Mouse (Mus musculus): Measurements from ENCODE around the gene Znfx1. TPM values are rescaled to one million over a fixed set of nuclear protein-coding genes. Genes with fewer than 3 reads are reported as not detected.
A peak's percentile ranks its signal among the peaks of the same experiment; 100 is the strongest.
"Not testable (repeated sequence)": the region's sequence is repeated elsewhere in the genome, so short reads cannot be mapped to it uniquely, and the experiment has no call there.

The Znfx1 gene
- polyA plus RNA-seq, 1 experiment from 2014 or later: 10.2 TPM

- 92% methylated on average over 10 of the region's 10 CpGs for WGBS
- H3K4me3 ChIP-seq (ENCODE audit: low read depth, low read length): no peak overlapping the region
- H3K27ac ChIP-seq (replicated peaks; ENCODE audit: low read depth, low read length): no peak overlapping the region
- no peak for ATAC-seq (ENCODE audit: low read depth)
- H3K27me3 ChIP-seq (replicated peaks; ENCODE audit: control insufficient read depth, insufficient read depth, low read length): no peaks in the 10 kb centered on the region
- H3K9ac ChIP-seq (ENCODE audit: low read depth, low read length): no peak overlapping the region
- H3K36me3 ChIP-seq (ENCODE audit: control insufficient read depth, insufficient read depth, low read length): peaks cover 57% of the 10 kb centered on the region
- H3K4me1 ChIP-seq (ENCODE audit: control insufficient read depth, insufficient read depth, low read length): peaks cover 9% of the 10 kb centered on the region
- no peak for DNase-seq (ENCODE audit: low spot score)
- H3K9me3 ChIP-seq (ENCODE audit: control insufficient read depth, low read length): no peaks in the 10 kb centered on the region
- H3K4me2 ChIP-seq (ENCODE audit: low read depth, low read length): no peak overlapping the region
Observed at GRCm38 (mm10) chr2:167019396-167019795, 43.4 kb downstream of the Znfx1 start.

- Histone ChIP-seq H3K27me3 (replicated peaks; ENCODE audit: control insufficient read depth, insufficient read depth, low read length) (no peaks in the 10 kb centered on the region), H3K36me3 (ENCODE audit: control insufficient read depth, insufficient read depth, low read length) (peaks cover 25% of the 10 kb centered on the region), H3K4me1 (ENCODE audit: control insufficient read depth, insufficient read depth, low read length) (peaks cover 9% of the 10 kb centered on the region), H3K4me3 (ENCODE audit: low read depth, low read length) (peak overlapping the region; percentile 95), H3K9me3 (ENCODE audit: control insufficient read depth, low read length) (no peaks in the 10 kb centered on the region), H3K9ac (ENCODE audit: low read depth, low read length) (peak overlapping the region; percentile 85), H3K4me2 (ENCODE audit: low read depth, low read length) (peak overlapping the region; percentile 82), H3K27ac (replicated peaks; ENCODE audit: low read depth, low read length) (peak overlapping the region; percentile 85; the same call in 1 of the 2 replicates)
- DNase-seq (ENCODE audit: low spot score): peak; percentile 9
- peak; percentile 60 for ATAC-seq (ENCODE audit: low read depth)
- 0% methylated on average over 8 of the region's 21 CpGs for WGBS
Observed at GRCm38 (mm10) chr2:167015382-167015718, 47.5 kb downstream of the Znfx1 start.

GRCm38 (mm10) chr2:167014702-167015381, 48.0 kb downstream of the Znfx1 start, which contains the start of gene Ddx27:
TSS of gene Ddx27 (plus strand) at chr2:167015193.
- WGBS: 2% methylated on average over 33 of the region's 37 CpGs
- H3K36me3 ChIP-seq (ENCODE audit: control insufficient read depth, insufficient read depth, low read length): peaks cover 20% of the 10 kb centered on the region
- H3K4me2 ChIP-seq (ENCODE audit: low read depth, low read length): peak within 1 kb of the TSS; percentile 82
- H3K27ac ChIP-seq (replicated peaks; ENCODE audit: low read depth, low read length): peak within 1 kb of the TSS; percentile 85
- peaks cover 9% of the 10 kb centered on the region for H3K4me1 ChIP-seq (ENCODE audit: control insufficient read depth, insufficient read depth, low read length)
- peak within 1 kb of the TSS; percentile 95 for H3K4me3 ChIP-seq (ENCODE audit: low read depth, low read length)
- DNase-seq (ENCODE audit: low spot score) (peak; percentile 95), ATAC-seq (ENCODE audit: low read depth) (peak; percentile 90)
- no peaks in the 10 kb centered on the region for H3K27me3 ChIP-seq (replicated peaks; ENCODE audit: control insufficient read depth, insufficient read depth, low read length)
- no peaks in the 10 kb centered on the region for H3K9me3 ChIP-seq (ENCODE audit: control insufficient read depth, low read length)
- peak within 1 kb of the TSS; percentile 85 for H3K9ac ChIP-seq (ENCODE audit: low read depth, low read length)

- H3K4me3 ChIP-seq (ENCODE audit: low read depth, low read length): no peak overlapping the region
- no peaks in the 10 kb centered on the region for H3K27me3 ChIP-seq (replicated peaks; ENCODE audit: control insufficient read depth, insufficient read depth, low read length)
- H3K9me3 ChIP-seq (ENCODE audit: control insufficient read depth, low read length): no peaks in the 10 kb centered on the region
- no peak overlapping the region for H3K4me2 ChIP-seq (ENCODE audit: low read depth, low read length)
- DNase-seq (ENCODE audit: low spot score) (no peak), ATAC-seq (ENCODE audit: low read depth) (no peak)
- H3K4me1 ChIP-seq (ENCODE audit: control insufficient read depth, insufficient read depth, low read length): no peaks in the 10 kb centered on the region
- WGBS: 84% methylated on average over 3 of the region's 3 CpGs
- H3K9ac ChIP-seq (ENCODE audit: low read depth, low read length): no peak overlapping the region
- no peaks in the 10 kb centered on the region for H3K36me3 ChIP-seq (ENCODE audit: control insufficient read depth, insufficient read depth, low read length)
- H3K27ac ChIP-seq (replicated peaks; ENCODE audit: low read depth, low read length): no peak overlapping the region
Observed at GRCm38 (mm10) chr2:167010546-167010945, 52.3 kb downstream of the Znfx1 start.

GRCm38 (mm10) chr2:167009483-167009882, 53.3 kb downstream of the Znfx1 start:
- no peak overlapping the region for H3K27ac ChIP-seq (replicated peaks; ENCODE audit: low read depth, low read length)
- H3K4me3 ChIP-seq (ENCODE audit: low read depth, low read length): no peak overlapping the region
- H3K4me2 ChIP-seq (ENCODE audit: low read depth, low read length): no peak overlapping the region
- H3K27me3 ChIP-seq (replicated peaks; ENCODE audit: control insufficient read depth, insufficient read depth, low read length): no peaks in the 10 kb centered on the region
- no peaks in the 10 kb centered on the region for H3K4me1 ChIP-seq (ENCODE audit: control insufficient read depth, insufficient read depth, low read length)
- H3K9ac ChIP-seq (ENCODE audit: low read depth, low read length): no peak overlapping the region
- no peak for ATAC-seq (ENCODE audit: low read depth)
- DNase-seq (ENCODE audit: low spot score): no peak
- 68% methylated on average over 4 of the region's 4 CpGs for WGBS
- H3K9me3 ChIP-seq (ENCODE audit: control insufficient read depth, low read length): no peaks in the 10 kb centered on the region
- no peaks in the 10 kb centered on the region for H3K36me3 ChIP-seq (ENCODE audit: control insufficient read depth, insufficient read depth, low read length)

GRCm38 (mm10) chr2:167007565-167007964, 55.2 kb downstream of the Znfx1 start:
- H3K27me3 ChIP-seq (replicated peaks; ENCODE audit: control insufficient read depth, insufficient read depth, low read length); H3K4me2 ChIP-seq (ENCODE audit: low read depth, low read length); H3K4me1 ChIP-seq (ENCODE audit: control insufficient read depth, insufficient read depth, low read length); ATAC-seq (ENCODE audit: low read depth); H3K9me3 ChIP-seq (ENCODE audit: control insufficient read depth, low read length); H3K4me3 ChIP-seq (ENCODE audit: low read depth, low read length); H3K9ac ChIP-seq (ENCODE audit: low read depth, low read length); H3K36me3 ChIP-seq (ENCODE audit: control insufficient read depth, insufficient read depth, low read length); DNase-seq (ENCODE audit: low spot score); H3K27ac ChIP-seq (replicated peaks; ENCODE audit: low read depth, low read length): not testable (repeated sequence)
- 75% methylated on average over 4 of the region's 4 CpGs for WGBS

- no peak overlapping the region for H3K4me3 ChIP-seq (ENCODE audit: low read depth, low read length)
- no peak overlapping the region for H3K27ac ChIP-seq (replicated peaks; ENCODE audit: low read depth, low read length)
- no peaks in the 10 kb centered on the region for H3K9me3 ChIP-seq (ENCODE audit: control insufficient read depth, low read length)
- no peak overlapping the region for H3K4me2 ChIP-seq (ENCODE audit: low read depth, low read length)
- 73% methylated on average over 13 of the region's 13 CpGs for WGBS
- no peak for DNase-seq (ENCODE audit: low spot score)
- no peaks in the 10 kb centered on the region for H3K27me3 ChIP-seq (replicated peaks; ENCODE audit: control insufficient read depth, insufficient read depth, low read length)
- H3K36me3 ChIP-seq (ENCODE audit: control insufficient read depth, insufficient read depth, low read length): no peaks in the 10 kb centered on the region
- no peak for ATAC-seq (ENCODE audit: low read depth)
- no peak overlapping the region for H3K9ac ChIP-seq (ENCODE audit: low read depth, low read length)
- no peaks in the 10 kb centered on the region for H3K4me1 ChIP-seq (ENCODE audit: control insufficient read depth, insufficient read depth, low read length)
Observed at GRCm38 (mm10) chr2:167007001-167007491, 55.8 kb downstream of the Znfx1 start.

- no peaks in the 10 kb centered on the region for H3K36me3 ChIP-seq (ENCODE audit: control insufficient read depth, insufficient read depth, low read length)
- no peaks in the 10 kb centered on the region for H3K4me1 ChIP-seq (ENCODE audit: control insufficient read depth, insufficient read depth, low read length)
- H3K4me2 ChIP-seq (ENCODE audit: low read depth, low read length): no peak overlapping the region
- H3K27me3 ChIP-seq (replicated peaks; ENCODE audit: control insufficient read depth, insufficient read depth, low read length): no peaks in the 10 kb centered on the region
- no peaks in the 10 kb centered on the region for H3K9me3 ChIP-seq (ENCODE audit: control insufficient read depth, low read length)
- no peak overlapping the region for H3K27ac ChIP-seq (replicated peaks; ENCODE audit: low read depth, low read length)
- WGBS: 96% methylated on average over 2 of the region's 2 CpGs
- ATAC-seq (ENCODE audit: low read depth): no peak
- H3K9ac ChIP-seq (ENCODE audit: low read depth, low read length): no peak overlapping the region
- H3K4me3 ChIP-seq (ENCODE audit: low read depth, low read length): no peak overlapping the region
- no peak for DNase-seq (ENCODE audit: low spot score)
Observed at GRCm38 (mm10) chr2:167006355-167006754, 56.5 kb downstream of the Znfx1 start.
